Mouse (Mus musculus): ENCODE results near the gene Dnase1l1. TPM values are rescaled to one million over a fixed set of nuclear protein-coding genes. Genes with fewer than 3 reads are reported as not detected.
A peak's percentile ranks its signal among the peaks of the same experiment; 100 is the strongest.

The Dnase1l1 gene
- total RNA-seq, 2 experiments from 2014 or later = 1.4 to 2.0 TPM

DNA sequence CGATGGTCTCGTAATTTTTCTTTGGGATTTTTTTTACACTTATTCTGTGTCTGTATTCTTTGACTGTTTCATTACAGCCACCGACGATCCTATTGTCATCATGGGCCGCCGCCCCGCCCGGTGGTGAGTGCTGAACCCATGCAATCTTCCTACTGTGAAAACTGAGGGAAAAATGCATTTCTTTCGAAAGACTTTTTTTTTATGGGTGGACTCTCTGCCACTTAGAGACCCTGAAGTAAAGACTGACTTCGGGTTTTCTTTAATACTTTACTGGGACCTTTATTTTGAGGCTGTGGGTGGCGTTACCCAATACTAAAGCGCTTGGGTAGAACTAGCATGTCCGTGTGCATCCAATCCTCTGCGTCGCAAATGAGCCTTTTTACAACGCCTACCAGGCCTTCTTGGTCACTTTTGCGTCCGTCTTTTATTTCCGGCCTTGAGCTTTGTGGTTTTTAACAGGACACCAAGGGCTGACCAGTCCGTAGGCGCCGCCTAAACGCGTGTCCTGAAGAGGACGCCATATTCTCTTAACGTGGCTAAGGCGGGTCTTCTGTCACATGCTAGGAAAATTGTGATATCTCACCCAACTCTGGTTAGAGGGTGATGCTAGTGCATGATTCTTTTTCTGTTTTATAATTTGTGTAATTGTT is 11.1 kb downstream of the Dnase1l1 start:
- no peak for DNase-seq (ENCODE audit: low spot score in 2 of 2)
- intact Hi-C loops (cut with DNase I) = no loop called here

DNA sequence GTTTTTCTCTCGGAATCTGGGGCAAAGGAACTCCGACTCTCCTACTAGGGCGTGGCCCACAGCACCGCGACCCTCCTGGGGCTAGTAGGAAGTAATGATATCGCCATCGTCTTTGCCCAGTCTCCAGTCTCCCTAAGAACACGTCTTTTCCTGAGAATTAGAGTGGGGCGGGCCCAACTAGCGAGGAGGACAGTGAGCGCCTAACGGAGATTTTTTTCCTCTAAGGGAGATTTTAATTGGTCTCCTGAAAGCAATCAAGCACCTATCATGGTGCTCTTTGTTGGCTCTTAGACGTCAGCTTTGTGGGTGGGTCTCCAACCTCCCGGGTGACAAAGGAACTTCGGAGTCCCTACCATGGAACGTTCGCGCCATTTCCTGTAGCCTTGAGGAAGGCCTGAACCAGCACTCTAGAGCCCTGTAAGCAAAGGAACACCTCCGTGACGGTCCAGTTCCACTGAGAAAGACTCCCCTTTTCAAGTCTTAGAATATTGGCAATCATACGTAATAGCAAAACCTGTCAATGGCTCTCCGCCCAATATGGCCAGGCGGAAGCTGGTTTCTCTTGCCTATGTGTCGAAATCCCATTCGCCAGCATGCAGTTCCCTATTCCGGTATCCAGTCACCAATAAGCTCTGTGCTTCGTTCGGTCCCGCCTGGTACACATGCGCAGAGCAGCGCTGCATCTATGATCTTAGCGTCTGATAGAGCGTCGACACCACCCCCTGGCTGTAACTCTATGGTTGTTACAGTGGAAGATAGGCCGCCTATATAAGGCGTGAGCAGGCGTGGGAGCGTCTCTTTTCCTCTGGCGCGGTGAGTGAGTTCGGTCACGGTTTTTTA is 11.9 kb downstream of the Dnase1l1 start, which contains the start of gene Rpl10:
Gene Rpl10, plus strand, starts transcription at position 751 of the 840 bp plus-strand sequence.
- intact Hi-C loops (cut with DNase I) = no loop called here
- peak; percentile 91 to 96 for DNase-seq (ENCODE audit: low spot score in 2 of 2)

DNA sequence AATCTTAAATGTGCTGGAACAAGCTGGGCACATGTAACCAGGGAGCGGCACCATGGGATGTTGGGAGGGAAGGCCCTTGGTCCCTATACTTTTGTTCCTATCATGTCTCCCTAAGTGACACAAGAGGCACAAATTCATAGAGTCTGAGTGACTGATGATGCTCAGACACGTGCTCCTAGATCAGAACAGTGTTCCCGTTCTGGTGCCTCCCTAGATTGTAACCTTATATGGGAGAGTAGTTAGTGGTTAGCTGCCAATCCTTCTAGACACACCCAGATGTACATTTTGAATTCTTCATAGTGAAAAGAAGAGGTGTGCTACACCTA is 12.4 kb downstream of the Dnase1l1 start:
- DNase-seq (ENCODE audit: low spot score in 2 of 2) = peak in 1 of 2 experiments; percentile 43
- intact Hi-C loops (cut with DNase I) = no loop called here

DNA sequence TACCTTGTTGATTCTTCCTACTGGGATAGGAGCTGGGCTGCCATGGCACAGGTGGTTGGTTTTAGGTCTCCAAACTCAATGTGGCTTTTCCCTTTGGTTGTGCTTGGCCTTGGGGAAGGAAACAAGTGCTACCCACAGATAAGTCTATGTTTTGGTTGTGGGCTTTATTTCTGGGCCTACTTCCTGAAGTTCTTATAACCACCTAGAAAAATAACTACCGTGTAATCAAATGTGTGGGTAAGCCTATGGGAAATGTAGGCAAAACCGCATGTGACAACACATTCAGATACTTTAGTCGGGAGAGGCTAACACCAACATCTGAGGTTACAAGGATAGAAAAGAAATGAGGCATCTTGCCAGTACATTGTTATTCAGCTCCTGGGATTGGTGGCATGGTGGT is 24.4 kb downstream of the Dnase1l1 start:
- no peak for DNase-seq (ENCODE audit: low spot score in 2 of 2)
- intact Hi-C loops (cut with DNase I) = no loop called here

DNA sequence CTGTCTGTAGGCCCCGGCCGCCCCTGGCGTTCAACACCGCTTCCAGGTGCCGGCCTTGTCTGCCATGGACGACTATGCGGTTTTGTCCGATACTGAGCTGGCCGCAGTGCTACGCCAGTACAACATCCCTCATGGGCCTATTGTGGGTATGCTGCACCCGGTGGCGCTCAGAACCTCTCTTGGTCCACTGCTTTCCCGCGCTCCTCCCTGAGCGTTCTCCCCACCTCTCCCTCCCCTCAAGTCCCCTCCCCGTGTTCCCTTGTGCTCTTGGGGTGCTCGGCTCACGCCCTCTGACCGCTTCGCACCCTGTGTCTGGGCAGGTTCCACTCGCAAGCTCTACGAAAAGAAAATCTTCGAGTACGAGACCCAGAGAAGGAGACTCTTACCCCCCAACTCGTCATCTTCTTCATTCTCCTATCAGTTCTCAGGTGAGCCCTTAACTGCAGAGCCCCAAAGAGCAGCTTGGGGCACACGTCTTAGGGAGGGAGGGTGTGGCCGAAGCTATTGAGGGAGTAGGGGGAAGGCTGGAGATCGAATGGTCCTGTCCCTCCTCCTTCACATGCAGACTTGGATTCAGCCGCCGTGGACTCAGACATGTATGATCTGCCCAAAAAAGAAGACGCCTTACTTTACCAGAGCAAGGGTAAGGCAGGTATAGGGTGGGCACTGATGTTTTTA is 27.1 kb downstream of the Dnase1l1 start:
- DNase-seq (ENCODE audit: low spot score in 2 of 2) = no peak
- intact Hi-C loops (cut with DNase I) = no loop called here

DNA sequence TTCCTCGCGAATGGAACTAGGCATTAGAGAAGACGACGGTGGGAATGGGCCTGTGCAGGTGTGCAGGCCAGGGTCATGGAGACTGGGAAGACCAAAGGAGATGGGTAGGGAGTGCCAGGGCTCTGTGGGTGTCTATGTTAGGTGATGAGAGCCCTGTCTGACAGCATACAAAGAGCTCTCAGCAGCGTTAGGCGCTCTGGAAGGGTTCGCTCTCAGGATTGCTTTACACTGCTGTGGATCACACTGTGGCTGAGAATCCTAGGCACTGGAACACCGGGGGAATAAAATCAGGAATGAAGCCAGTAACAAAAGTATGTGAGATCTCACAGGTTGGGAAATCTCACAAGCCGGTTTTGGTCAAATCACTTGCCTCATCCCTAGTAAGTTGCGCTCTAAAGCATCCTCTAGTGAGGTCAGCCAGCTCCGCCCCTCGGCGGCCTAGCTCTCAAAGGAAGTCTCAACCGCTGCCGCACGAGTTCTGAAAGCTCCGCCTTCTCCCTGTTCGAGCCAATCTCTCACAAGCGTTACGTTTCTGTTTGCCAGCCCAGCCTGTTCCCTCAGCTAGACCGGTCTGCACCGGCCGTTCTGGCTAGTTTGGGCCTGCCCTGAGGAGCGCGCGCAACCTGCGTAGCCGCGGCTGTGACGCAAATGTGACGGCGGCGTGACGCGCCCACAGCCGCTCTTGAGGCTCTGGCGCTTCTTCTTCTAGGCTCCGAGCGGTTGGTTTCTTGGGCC is 27.8 kb downstream of the Dnase1l1 start, which contains the start of gene Emd:
Gene Emd, plus strand, starts transcription at position 535 of the 735 bp plus-strand sequence.
- DNase-seq (ENCODE audit: low spot score in 2 of 2) = peak; percentile 86 to 94
- intact Hi-C loops (cut with DNase I) = no loop called here

DNA sequence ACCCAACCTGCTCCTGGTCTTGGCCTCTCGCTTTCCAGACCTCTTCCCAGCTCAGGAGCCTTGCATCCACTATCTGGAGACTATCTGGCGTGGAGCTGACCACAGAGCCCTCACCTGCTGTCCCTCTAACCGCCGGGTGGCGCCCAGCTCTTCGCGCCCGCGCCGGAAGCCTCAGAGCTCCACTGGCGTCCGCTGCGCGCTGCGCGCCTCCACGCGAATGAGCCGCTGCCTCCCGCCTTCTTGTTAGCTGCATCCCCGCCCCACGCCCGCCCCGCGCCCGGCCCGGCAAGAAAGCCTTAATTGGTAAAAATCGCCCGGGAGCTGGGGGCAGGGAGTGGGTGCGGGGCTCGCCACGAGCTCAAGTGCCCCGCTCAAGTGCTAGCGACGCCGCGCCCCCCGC is 32.5 kb downstream of the Dnase1l1 start, which contains the start of gene Flna:
Gene Flna, minus strand, starts transcription at position 206 of the 400 bp plus-strand sequence.
- intact Hi-C loops (cut with DNase I) = loop anchor here (10.0 kb wide), 2 partner anchors 135 to 165 kb away; no protein-coding TSS in a partner anchor
- peak; percentile 56 to 57 for DNase-seq (ENCODE audit: low spot score in 2 of 2)

DNA sequence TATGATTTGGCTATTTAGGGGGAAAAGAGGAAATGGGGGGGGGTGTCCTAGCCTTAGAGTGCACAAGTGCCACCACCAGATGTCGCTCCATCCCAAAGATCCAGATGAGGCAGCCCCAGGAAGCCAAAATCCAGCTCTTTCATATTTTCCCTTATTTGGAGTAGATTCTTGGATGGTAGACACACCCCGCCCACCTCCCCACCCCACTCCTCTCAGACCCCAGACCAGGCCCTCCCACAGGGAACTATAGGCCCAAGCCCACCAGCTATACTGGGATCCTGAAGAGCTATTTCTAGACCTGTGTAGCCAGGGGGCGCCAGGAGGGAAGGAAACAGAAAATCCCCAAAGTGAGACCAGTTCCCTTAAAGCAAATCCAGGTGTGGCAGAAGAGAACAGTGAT is 33.5 kb downstream of the Dnase1l1 start:
- intact Hi-C loops (cut with DNase I) = loop anchor here (1.0 to 10.0 kb wide), 3 partner anchors 134 to 165 kb away; no protein-coding TSS in a partner anchor
- peak; percentile 34 to 50 for DNase-seq (ENCODE audit: low spot score in 2 of 2)

DNA sequence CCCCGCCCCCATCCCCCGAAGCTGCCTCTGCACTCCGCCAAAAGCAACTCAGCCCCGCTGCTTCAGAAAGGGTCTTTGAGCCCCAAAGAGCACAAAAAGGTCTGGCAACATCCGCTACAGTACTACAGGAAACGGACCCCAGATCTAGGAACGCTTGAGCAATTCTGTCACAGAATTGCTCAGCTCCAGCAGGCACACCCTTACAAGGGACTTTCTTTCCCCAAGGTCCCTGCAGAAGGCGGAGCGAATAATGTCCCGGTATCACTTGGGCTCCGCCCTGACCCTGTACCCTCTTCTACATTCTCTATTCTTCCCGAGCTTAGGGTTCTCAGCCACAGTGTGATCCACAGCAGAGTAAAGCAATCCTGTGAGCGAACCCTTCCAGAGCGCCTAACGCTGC is 35.4 kb downstream of the Dnase1l1 start:
- intact Hi-C loops (cut with DNase I) = loop anchor here (10.0 kb wide), 2 partner anchors 132 to 162 kb away; no protein-coding TSS in a partner anchor
- DNase-seq (ENCODE audit: low spot score in 2 of 2) = no peak

DNA sequence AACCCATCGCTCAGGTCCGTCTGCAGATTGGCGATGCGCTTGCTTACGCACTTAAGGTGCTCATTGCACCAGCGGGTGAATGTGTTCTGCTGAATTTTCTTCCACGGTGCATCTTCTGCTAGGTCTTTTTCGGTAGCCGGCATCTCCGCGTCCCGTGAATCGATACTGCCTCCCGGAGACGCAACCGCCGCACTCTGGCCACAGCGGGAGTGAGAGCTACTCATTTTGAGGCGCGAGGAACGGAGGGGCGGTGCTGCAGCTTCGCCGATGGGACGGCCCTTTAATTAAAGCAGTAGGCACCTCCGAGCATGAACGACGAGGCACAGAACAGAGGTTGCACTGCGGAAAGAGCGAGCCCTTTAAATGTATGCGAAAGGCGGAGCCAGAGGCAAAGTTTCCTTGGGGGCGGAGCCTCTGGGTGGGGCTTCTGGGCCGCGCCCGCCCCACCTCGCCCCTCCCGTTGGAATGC is 35.9 kb downstream of the Dnase1l1 start:
- DNase-seq (ENCODE audit: low spot score in 2 of 2) = peak; percentile 86 to 87
- intact Hi-C loops (cut with DNase I) = loop anchor here (10.0 kb wide), 2 partner anchors 131 to 161 kb away; no protein-coding TSS in a partner anchor

DNA sequence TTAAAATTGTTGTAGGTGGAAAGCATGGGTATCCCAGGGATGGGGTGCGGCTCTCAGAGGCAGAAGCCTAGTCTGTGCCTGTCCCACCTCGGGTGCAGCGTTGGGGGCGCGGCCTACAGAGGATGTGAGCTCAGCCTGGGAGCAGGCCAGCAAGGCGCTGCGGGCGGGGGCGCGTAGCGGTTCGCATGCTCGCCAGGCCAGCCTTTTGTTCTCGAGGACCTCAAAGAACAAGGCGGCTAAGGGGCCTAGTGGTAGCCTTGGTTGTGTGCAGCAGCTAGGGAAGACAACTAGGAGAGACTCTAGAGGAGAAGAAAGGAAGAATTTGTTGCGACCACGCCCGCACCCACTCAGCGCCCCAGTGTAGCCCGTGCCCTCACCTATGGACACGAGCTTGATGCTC is 36.5 kb downstream of the Dnase1l1 start:
- intact Hi-C loops (cut with DNase I) = loop anchor here (10.0 kb wide), 2 partner anchors 131 to 161 kb away; no protein-coding TSS in a partner anchor
- DNase-seq (ENCODE audit: low spot score in 2 of 2) = peak; percentile 62 to 75

DNA sequence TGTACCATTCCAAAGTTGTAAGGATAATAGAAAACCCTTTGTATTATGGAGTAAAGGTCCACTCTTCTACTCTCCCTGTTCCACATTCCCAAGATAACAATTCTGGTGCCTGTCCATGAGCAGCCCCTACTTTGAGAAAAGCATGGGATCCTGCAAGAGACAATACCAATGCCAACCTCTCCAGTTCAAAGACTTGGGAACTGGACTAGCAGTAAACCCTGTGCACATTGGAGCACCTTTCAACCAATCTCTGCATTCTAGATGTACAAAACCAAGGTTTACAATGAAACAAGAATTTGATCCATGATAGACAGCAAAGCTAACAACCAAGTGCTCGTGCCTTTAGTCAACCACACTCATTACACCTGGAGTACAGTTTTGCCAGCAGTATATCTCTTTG is 37.0 kb downstream of the Dnase1l1 start:
- intact Hi-C loops (cut with DNase I) = loop anchor here (10.0 kb wide), 2 partner anchors 130 to 160 kb away; no protein-coding TSS in a partner anchor
- DNase-seq (ENCODE audit: low spot score in 2 of 2) = no peak

DNA sequence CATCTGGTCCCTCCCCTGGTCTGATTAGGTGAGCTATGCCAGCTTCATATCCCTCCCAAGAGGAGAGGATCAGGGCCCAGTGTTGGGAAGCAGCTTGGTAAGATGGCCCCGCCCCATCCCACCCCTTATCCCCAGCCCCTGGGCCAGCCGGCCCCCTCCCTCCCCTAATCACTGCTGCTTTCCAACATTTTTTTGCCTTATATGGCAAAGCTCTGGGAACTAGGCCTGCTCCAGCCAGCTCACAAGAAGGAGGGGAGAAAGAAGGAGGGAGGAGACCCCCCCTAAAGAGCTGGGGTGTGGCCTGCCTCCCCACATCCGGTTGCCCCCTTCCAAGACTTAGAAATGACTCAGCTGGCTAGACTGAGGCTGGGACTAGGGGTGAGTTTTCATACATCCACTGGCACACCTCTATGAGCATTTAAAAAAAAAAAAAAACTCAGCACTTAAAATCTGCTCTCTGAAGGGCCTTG is 37.5 kb downstream of the Dnase1l1 start:
- no peak for DNase-seq (ENCODE audit: low spot score in 2 of 2)
- intact Hi-C loops (cut with DNase I) = loop anchor here (10.0 kb wide), 2 partner anchors 130 to 160 kb away; no protein-coding TSS in a partner anchor

DNA sequence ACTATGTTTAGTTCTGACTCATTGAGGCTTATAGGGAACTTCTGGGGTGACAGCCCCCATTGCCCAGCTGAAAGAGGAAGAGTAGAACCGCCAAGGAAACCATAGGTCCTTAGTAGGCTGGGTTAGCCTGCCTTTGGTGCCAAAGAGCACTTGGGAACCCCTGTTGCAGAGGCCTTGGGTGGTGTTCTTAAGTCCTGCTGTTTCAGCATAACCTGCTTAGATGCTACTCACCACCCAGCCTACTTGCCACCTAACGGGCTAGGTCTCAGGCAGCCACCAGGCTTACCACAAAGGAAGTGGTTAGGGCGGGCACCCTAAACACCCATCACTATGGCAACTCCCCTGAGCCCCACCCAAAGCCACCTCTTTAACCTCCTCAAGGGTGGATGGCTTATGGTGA is 38.3 kb downstream of the Dnase1l1 start:
- intact Hi-C loops (cut with DNase I) = loop anchor here (10.0 kb wide), 2 partner anchors 129 to 159 kb away; no protein-coding TSS in a partner anchor
- no peak for DNase-seq (ENCODE audit: low spot score in 2 of 2)

DNA sequence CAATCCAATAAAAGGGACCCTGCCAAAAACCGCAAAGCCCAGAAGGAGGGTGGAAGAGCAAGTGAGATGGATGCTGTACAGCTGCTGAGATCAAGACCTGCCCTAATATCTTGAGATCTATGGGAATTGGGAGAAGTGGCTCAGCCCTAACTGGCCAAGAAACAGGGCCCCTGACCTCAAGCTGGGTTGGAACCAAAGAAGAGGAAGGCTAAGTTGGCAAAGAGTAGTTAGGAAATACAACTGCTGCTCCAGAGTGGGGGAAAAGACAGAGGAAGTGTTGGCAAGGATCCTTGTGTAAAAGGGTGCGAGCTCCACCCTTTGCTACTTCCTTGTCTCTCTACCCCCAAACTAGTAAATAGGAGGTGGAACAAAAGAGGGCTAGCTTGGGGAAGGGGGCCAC is 38.7 kb downstream of the Dnase1l1 start:
- no peak for DNase-seq (ENCODE audit: low spot score in 2 of 2)
- intact Hi-C loops (cut with DNase I) = loop anchor here (10.0 kb wide), 2 partner anchors 129 to 159 kb away; no protein-coding TSS in a partner anchor

DNA sequence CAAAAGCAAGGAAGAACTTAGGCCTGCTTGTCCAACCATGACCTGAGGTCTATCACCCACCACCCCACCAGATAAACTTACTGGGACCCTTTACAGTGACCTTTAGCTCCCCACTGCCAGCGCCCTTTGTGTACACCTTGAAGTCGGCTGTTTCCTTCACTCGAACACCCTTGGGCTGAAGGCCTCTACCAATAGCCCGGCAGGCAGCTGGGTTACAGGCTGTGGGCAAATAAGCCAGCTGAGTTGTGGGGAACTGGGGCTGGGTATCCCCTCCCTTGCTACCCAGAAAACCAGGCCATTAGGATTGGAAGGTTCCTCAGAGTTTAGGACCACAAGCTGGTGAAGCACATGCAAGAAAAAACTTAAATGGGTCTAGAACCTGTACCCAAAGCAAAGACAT is 41.8 kb downstream of the Dnase1l1 start:
- intact Hi-C loops (cut with DNase I) = loop anchor here (10.0 kb wide), 2 partner anchors 126 to 156 kb away; no protein-coding TSS in a partner anchor
- no peak for DNase-seq (ENCODE audit: low spot score in 2 of 2)

DNA sequence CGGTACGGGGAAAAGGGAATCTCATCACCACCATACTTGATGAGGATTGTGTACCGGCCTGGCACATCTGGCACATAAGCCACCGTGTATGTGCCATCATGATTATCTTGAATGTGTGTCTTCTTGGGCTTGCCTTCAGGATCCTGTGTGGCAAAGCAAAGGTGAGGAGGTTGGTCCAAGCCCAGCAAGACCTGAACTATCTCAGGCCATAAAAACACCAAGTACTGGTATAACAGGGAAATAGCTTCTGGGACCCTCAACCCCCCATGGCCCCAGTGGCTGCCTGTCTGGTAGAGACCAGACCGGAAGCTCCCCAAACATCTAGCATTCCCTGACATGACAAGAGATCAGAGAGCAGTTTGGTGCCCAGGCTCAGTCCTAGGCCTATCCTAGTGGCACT is 48.9 kb downstream of the Dnase1l1 start:
- intact Hi-C loops (cut with DNase I) = no loop called here
- no peak for DNase-seq (ENCODE audit: low spot score in 2 of 2)

DNA sequence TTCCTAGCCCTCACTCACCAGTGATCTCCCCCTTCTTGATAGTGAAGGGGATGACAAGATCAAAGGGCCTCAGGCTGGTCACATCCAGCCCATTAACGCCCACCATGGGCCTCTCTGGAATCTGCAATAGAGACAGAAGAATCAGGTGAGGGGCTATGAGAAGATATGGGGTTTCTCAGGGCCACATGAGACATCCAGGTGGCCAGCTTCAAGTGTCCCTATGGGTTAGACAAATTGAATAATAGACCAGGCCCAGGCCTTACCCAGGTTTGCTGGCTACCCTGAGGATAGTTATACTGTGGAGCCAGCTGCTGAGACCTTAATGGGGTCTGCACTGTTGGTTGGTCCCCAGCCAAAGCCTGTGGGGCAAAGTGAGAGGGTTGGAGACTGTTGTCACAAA is 52.1 kb downstream of the Dnase1l1 start:
- intact Hi-C loops (cut with DNase I) = no loop called here
- no peak for DNase-seq (ENCODE audit: low spot score in 2 of 2)
